Mouse (Mus musculus) left cerebral cortex, postnatal 10 days (tissue): ENCODE measurements around the gene Ncoa1. TPM values are rescaled to one million over a fixed set of nuclear protein-coding genes. Genes with fewer than 3 reads are reported as not detected.
"Not testable (repeated sequence)": the region's sequence is repeated elsewhere in the genome, so short reads cannot be mapped to it uniquely, and the experiment has no call there.

Experiments used
- DNase-seq, 2 experiments: peaks; one replicate each; pipeline ENCODE4 v3.0.0; 2021 to 2022; ENCODE audit warnings: low spot score in 2 of 2, mixed read lengths in 1 of 2; ENCODE audit errors: extremely low spot score in 1 of 2
- intact Hi-C: fragments of 180-260 bp; cut with DNase I; formaldehyde crosslinking; loops from one replicate; pipeline ENCODE4 v1.15.1; 2025
- total RNA-seq, 2 experiments: library from RNA; stranded (reverse); gene quantifications; 2 replicates each; pipeline ENCODE4 v1.2.3; 2021

The Ncoa1 gene
- total RNA-seq, 2 experiments from 2014 or later, result 87.6 to 89.7 TPM

DNA sequence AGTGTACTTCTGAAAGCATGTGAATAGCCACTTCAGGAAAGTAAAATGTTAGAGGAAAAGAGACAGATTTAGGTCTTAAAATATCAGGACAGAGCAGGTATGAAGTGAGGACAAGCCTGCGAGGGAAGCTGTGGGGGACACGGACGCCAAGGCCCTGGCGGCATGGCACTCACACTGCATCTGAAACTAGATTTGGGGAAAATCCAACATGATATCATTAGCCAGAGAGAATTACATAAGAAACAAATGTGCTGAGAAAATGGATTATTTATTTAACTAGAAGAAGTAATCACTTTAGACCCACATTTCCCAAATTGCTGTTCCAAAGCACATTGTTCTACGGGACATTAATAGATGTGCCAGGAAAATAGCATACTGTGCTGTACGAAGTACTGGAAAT, 205.9 kb downstream of the Ncoa1 start:
- intact Hi-C loops, result no loop called here
- DNase-seq, result no peak

GRCm38 (mm10) chr12:4267765-4268164, 209.2 kb downstream of the Ncoa1 start:
- intact Hi-C loops, result no loop called here
- DNase-seq, result no peak

- intact Hi-C loops, result no loop called here
- no peak for DNase-seq
These were observed 224.0 kb downstream of the Ncoa1 start for GRCm38 (mm10) chr12:4252742-4253655.

GRCm38 (mm10) chr12:4249786-4250185, 227.2 kb downstream of the Ncoa1 start:
- no peak for DNase-seq
- intact Hi-C loops, result no loop called here

- intact Hi-C loops, result no loop called here
- no peak for DNase-seq
These were observed 231.2 kb downstream of the Ncoa1 start for GRCm38 (mm10) chr12:4245742-4246141.

- intact Hi-C loops, result no loop called here
These were observed 233.2 kb downstream of the Ncoa1 start for GRCm38 (mm10) chr12:4243805-4244204.

DNA sequence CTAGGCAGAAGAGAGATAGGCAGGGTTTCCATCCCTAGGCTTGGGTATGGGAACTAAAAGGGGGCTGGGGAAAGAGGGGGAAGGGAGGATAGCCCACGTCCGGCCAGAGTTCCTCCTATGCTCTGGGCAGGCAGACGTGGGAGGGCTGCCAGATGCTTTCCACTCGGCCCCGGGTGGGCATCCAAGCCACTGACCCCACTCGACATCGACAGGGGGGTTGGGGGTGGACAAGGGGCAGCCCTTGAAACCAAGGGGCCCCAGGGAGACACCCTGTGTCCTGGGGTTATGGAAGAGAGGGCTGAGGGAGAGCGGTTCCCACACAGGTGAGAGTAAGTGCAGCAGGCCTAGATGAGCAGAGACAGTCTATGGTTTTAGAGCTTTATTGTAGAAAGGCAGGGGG, 236.7 kb downstream of the Ncoa1 start:
- intact Hi-C loops, result not testable (repeated sequence)
- DNase-seq, result peak in 1 of 2 experiments; percentile 40

More at GRCm38 (mm10) chr12:4243805-4244204, 233.2 kb downstream of the Ncoa1 start:
- DNase-seq, result no peak

GRCm38 (mm10) chr12:4237481-4237880, 239.5 kb downstream of the Ncoa1 start:
- intact Hi-C loops, result no loop called here
- DNase-seq, result no peak

GRCm38 (mm10) chr12:4233572-4234508, 243.1 kb downstream of the Ncoa1 start, which contains the start of the genes Ptrhd1 and Cenpo:
Gene Ptrhd1 (plus strand): TSS chr12:4234027.
Gene Cenpo (minus strand): TSS chr12:4234294.
- intact Hi-C loops, result no loop called here
- DNase-seq, result peak; percentile 95

DNA sequence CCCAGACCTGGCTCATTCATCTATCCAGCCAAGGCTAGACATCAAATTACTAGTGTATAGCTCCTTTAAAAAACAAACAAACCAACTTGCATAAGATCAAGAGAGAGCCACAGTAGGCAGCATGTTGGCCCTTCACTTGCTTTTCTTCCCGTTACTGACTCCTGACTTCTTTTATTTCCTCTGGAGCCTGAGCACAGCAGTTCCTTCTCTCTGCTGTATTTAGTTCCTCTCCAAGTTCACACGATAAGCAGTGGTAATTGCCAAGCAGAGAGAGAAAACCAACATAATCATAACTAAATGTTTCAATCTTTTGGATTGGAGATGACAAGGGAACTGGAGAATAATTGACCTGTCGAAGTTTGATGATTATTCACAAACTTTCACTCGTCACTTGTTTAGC, 244.2 kb downstream of the Ncoa1 start:
- intact Hi-C loops, result no loop called here
- no peak for DNase-seq

- intact Hi-C loops, result no loop called here
- no peak for DNase-seq
These were observed 246.8 kb downstream of the Ncoa1 start for GRCm38 (mm10) chr12:4230156-4230555.

- DNase-seq, result peak in 1 of 2 experiments; percentile 44
- intact Hi-C loops, result no loop called here
These were observed 264.1 kb downstream of the Ncoa1 start for GRCm38 (mm10) chr12:4212908-4213307.

DNA sequence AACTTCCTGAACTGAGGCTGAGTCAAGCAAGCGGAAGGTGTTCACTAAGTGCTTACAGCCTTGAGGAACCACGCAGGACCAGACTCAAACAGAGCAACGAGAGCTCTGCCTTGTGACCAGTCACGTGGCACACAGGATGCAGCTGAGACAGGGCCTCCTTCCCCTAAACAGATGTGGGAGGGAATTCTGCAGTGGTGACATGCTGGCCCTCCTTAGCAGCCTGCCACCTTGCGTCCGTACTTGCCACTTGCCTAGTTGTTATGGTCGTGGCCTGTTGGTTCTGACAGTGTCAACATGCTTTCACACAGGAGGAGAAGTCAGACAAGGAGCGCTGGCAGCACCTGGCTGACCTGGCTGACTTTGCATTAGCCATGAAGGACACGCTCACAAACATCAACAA, 265.8 kb downstream of the Ncoa1 start:
- intact Hi-C loops, result no loop called here

GRCm38 (mm10) chr12:4209196-4209595, 267.8 kb downstream of the Ncoa1 start:
- intact Hi-C loops, result loop anchor here (5.0 to 10.0 kb wide), 2 partner anchors 102 to 284 kb away; no protein-coding TSS in a partner anchor
- DNase-seq, result no peak

More for the DNA sequence above, 265.8 kb downstream of the Ncoa1 start:
- peak in 1 of 2 experiments; percentile 57 for DNase-seq

DNA sequence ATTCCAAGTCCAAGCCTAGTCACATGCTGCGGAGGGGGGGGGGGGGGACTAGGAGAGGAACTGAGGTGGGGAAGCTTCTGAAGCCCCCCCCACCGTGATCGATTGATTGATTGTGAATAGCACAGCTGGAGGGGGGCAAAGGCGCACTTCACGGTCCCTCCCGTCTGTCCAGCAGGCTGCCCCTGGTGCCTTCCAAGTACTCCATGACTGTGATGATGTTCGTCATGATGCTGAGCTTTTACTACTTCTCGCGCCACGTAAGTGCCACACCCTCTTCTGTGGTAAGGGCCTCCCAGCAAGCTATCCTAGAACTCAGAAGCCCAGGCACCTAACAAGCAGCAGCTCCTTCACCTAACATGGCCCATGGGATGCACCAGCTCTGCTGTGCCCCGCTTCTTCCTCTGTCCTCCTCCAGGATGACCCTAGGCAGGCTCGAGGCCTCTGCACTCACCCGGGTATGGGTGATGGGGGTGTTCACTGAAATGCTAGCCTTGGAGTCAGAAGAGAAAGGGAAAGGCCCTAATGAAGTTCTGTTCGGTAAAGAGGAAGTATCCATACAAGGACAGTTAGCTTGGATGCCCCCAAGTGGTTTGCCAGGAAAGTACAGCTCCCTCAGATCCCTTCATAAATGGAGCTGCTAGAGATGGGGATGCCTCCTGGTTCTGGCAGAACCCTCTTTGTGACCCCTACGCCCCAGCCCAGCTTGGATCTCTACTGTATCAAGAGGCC, 268.4 kb downstream of the Ncoa1 start:
- peak; percentile 59 to 73 for DNase-seq
- intact Hi-C loops, result loop anchor here (5.0 to 10.0 kb wide), 2 partner anchors 101 to 284 kb away; no protein-coding TSS in a partner anchor

DNA sequence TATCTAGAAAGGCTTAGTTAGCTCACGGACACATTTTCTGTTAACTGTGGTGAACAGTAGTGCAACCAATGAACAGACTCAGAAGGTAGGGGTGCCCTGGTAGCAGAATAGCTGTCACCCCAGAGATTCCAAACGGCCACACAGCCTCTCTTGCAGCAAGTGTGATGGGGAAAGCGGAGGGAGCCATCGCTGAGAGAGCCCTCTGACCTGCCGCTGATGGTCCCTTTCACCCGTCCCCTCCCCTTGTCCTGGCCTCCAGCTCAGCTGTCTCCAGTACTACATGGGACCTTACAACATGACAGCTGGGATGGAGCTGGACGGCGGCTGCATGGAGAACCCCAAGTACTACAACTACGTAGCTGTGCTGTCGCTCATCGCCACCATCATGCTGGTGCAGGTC, 270.9 kb downstream of the Ncoa1 start:
- intact Hi-C loops, result loop anchor here (5.0 to 10.0 kb wide), 2 partner anchors 99 to 281 kb away; no protein-coding TSS in a partner anchor
- DNase-seq, result no peak

DNA sequence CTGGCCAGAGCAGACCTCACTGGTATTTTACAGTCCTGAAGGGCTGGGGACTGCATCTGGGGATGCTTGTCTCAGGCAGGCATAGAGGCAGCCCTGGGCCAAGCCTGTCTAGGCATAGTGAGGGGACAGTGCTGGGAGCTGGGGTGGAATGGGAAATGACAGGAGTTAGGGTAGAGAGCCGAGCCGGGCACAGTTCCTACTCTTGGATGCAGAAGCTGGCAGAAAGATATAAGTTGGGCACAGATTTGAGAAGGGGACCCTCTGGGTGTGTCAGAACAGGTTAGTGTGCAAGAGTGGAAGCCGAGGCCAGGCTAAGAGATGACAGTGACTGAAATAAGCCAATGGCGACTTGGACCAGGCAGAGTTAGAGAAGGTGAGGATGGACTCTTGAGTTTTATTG, 274.8 kb downstream of the Ncoa1 start:
- intact Hi-C loops, result loop anchor here (10.0 kb wide), 1 partner anchor 277 kb away; no protein-coding TSS in a partner anchor
- DNase-seq, result no peak

DNA sequence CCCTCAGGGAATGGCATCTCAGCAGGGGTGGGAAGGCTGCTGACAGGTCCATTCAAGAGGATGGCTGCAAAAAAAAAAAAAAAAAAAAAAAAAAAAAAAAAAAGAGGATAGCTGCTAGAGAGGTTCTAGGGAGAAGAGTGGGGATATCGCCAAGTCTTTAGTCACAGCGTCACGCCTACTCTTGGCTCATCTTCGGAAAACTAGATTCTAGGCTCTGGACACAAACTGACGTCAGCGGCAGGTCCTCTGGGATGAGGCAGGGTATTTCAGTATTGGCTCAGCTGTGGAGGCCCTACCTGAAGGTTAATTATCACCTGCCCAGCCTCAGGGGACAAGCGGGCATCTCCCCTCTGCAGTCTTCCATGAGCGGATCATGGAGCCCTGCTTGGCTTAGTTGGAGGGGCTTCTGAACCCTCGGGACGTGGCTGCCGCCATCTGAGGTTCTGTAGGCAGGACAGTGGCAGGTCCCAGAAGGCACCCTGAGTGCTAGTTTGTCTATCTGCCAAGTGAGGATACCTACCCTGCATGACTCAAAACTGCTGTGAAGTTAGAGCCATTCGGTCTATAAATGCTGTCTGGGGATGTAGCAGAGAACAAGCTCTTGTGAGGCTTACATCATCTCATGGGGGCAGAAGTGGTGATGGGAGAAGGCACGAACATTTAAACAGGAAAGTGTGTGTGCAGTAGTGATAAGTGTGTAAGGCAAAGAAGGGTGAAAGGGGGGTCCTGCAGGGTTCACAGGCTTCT, 275.4 kb downstream of the Ncoa1 start:
- intact Hi-C loops, result loop anchor here (10.0 kb wide), 1 partner anchor 277 kb away; no protein-coding TSS in a partner anchor
- peak; percentile 37 to 40 for DNase-seq
